Mouse (Mus musculus) adrenal gland, postnatal 36 days (tissue): ENCODE data around the gene Tm9sf3. TPM values are rescaled to one million over a fixed set of nuclear protein-coding genes. Genes with fewer than 3 reads are reported as not detected.

Source experiments
- DNase-seq, 2 experiments: peaks; one replicate each; pipeline ENCODE4 v3.0.0; 2021; ENCODE audit warnings: mixed read lengths in 1 of 2
- total RNA-seq, 2 experiments: library from RNA; stranded (reverse); gene quantifications; 2 replicates each; pipeline ENCODE4 v1.2.3; 2021

Gene Tm9sf3
- total RNA-seq, 2 experiments from 2014 or later = 182 to 192 TPM

GRCm38 (mm10) chr19:41176881-41177280, 86.9 kb downstream of the Tm9sf3 start:
- no peak for DNase-seq

DNA sequence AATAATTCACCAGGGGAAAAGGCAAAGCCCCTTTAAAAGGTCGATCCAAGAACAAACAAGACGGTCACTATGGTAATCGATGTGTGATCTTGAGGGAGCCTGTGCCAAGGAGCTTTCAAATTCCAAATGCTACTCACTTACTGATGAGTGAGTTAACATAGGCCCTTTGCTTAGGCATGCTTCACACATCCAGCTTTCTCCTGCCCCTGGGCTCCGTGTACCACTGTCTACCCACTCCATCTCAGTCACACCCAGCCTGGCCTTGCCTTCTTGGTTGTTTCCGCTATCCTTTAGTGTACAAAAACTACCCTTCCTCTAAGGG, 97.9 kb downstream of the Tm9sf3 start:
- DNase-seq = no peak

GRCm38 (mm10) chr19:41165144-41165913, 98.5 kb downstream of the Tm9sf3 start:
- DNase-seq = no peak

DNA sequence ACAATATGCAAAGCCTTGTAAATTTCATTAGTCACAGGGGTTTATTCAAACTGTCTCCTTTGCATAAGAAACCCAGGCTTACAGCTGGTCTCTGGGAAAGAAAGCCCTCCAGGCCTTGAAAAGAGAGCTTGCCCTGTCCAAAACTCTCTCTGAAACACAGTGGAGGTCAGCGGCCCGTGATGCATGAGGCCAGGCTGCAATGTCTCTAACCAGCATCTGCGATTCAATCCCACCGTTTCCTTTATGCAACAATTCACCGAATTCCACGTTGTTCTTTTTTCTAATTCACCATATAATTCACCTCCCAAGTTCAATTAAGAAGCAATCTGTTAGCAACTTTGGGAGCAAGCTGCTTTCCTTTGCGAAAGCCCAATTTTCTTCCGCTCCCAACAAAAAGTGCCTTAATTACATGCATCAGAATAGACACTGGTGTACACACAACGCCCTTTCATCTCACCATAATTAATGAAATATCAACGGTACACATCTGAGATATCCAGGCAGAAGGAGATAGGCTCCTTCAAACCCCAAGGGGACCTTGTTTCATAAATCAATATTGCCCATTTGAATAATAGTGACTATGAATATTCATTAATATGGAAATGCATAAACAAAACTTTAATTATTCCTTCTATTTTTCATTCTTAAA, 99.2 kb downstream of the Tm9sf3 start:
- DNase-seq = no peak

Other genes with a start within 250 kb of the Tm9sf3 start
- not detected for gene Dntt, start 234.7 kb downstream of the Tm9sf3 start, total RNA-seq
- gene Opalin, start 186.9 kb downstream of the Tm9sf3 start, total RNA-seq = not detected
- under 1 TPM in 1 of 2 experiments, not detected in 1; 0.07 TPM for gene Tll2, start 57.2 kb downstream of the Tm9sf3 start, total RNA-seq
- 10 to 100 TPM in 1 of 2 experiments, 1 to 10 TPM in 1; 9.1 to 19.5 TPM for gene Pik3ap1, start 121.1 kb upstream of the Tm9sf3 start, total RNA-seq
- 10 to 100 TPM; 15.7 to 16.6 TPM for gene Lcor, start 218.6 kb upstream of the Tm9sf3 start, total RNA-seq